Mouse (Mus musculus) neural tube, embryonic 11.5 days (tissue): ENCODE measurements around the gene Stil. TPM values are rescaled to one million over a fixed set of nuclear protein-coding genes. Genes with fewer than 3 reads are reported as not detected.

ENCODE experiments used
- ATAC-seq: fragments of 200-750 bp; cut with Nextera tagmentation; 2 replicates; pipeline ENCODE4 v1.8.0; 2017; ENCODE audit warnings: moderate number of reproducible peaks, mild to moderate bottlenecking, moderate TSS enrichment, moderate library complexity; ENCODE audit not compliant: insufficient read depth, low FRiP score, low TSS enrichment
- DNase-seq: peaks from one replicate; pipeline ENCODE4 v3.0.0-alpha.2; 2015; ENCODE audit warnings: low spot score
- H3K27ac ChIP-seq: fragments of 300-500 bp; sonication (generic); 2 replicates; pipeline ENCODE4 v1.5.1; 2014; ENCODE audit warnings: low read depth, mild to moderate bottlenecking, low read length
- H3K27me3 ChIP-seq: fragments of 300-500 bp; sonication (generic); 2 replicates; pipeline ENCODE4 v1.6.1; 2014; ENCODE audit warnings: mild to moderate bottlenecking, low read length, mixed read lengths; ENCODE audit not compliant: control insufficient read depth, insufficient read depth
- H3K36me3 ChIP-seq: fragments of 300-500 bp; sonication (generic); 2 replicates; pipeline ENCODE4 v1.6.1; 2014; ENCODE audit warnings: mild to moderate bottlenecking, low read length, moderate library complexity, mixed read lengths; ENCODE audit not compliant: control insufficient read depth, insufficient read depth
- H3K4me1 ChIP-seq: fragments of 300-500 bp; sonication (generic); 2 replicates; pipeline ENCODE4 v1.6.1; 2014; ENCODE audit warnings: low read length, mixed read lengths; ENCODE audit not compliant: control insufficient read depth, insufficient read depth
- H3K4me2 ChIP-seq: fragments of 300-500 bp; sonication (generic); 2 replicates; pipeline ENCODE4 v1.6.1; 2014; ENCODE audit warnings: low read depth, mild to moderate bottlenecking, moderate library complexity
- H3K4me3 ChIP-seq: fragments of 300-500 bp; sonication (generic); 2 replicates; pipeline ENCODE4 v1.5.1; 2014; ENCODE audit warnings: low read depth, low read length
- H3K9ac ChIP-seq: fragments of 300-500 bp; sonication (generic); 2 replicates; pipeline ENCODE4 v1.6.1; 2014; ENCODE audit warnings: mild to moderate bottlenecking, low read length
- H3K9me3 ChIP-seq: fragments of 300-500 bp; sonication (generic); 2 replicates; pipeline ENCODE4 v1.6.1; 2016; ENCODE audit warnings: low read length; ENCODE audit not compliant: control insufficient read depth
- WGBS: fragments of 180-500 bp; shearing (Covaris S2); extraction: QIAGEN DNeasy Blood & Tissue Kit; methylation state at CpG from one replicate; pipeline ENCODE4 v1.1.7; 2014; 5-methylcytosine and 5-hydroxymethylcytosine counted together
- polyA plus RNA-seq: library from polyadenylated mRNA; unstranded; fragments of >200 nt; fragmentation: Nextera tagmentation; extraction: Ambion mirVana; gene quantifications from 2 replicates; pipeline ENCODE4 v1.2.1, GENCODE M21; 2014

Gene Stil
- polyA plus RNA-seq, 1 experiment from 2014 or later = 18.9 TPM

DNA sequence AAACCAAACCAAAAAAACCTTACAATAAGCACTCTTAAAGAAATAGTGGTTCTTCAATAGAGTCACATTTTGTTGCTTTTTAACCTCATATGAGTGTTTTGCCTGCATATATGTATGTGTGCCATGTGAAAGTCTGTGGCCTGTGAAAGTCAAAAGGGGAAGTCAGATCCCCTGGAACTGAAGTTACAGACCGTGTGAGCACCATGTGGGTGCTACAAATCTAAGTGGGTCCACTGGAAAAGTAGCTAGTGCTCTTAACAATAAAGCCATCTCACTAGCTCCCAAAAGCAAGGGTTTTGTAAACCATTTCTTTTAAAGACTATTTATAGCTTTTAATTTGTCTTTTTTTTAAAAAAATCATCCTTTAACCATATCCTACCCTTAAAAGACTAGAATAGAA is 17.3 kb upstream of the Stil start:
- no peaks in the 10 kb centered on the region for H3K27me3 ChIP-seq
- no peaks in the 10 kb centered on the region for H3K36me3 ChIP-seq
- no peak overlapping the region for H3K9ac ChIP-seq
- no peaks in the 10 kb centered on the region; the same call in none of the 2 replicates for H3K4me1 ChIP-seq
- 86% methylated on average over 1 of the region's 1 CpGs for WGBS
- ATAC-seq (no peak), DNase-seq (no peak)
- no peak overlapping the region for H3K27ac ChIP-seq
- H3K4me3 ChIP-seq = no peak overlapping the region
- H3K9me3 ChIP-seq = no peaks in the 10 kb centered on the region
- H3K4me2 ChIP-seq = no peak overlapping the region

- DNase-seq = no peak
- no peaks in the 10 kb centered on the region for H3K27me3 ChIP-seq
- H3K27ac ChIP-seq = no peak overlapping the region
- H3K4me1 ChIP-seq = no peaks in the 10 kb centered on the region; the same call in none of the 2 replicates
- no peak overlapping the region for H3K4me3 ChIP-seq
- no peaks in the 10 kb centered on the region for H3K9me3 ChIP-seq
- H3K4me2 ChIP-seq = no peak overlapping the region
- H3K36me3 ChIP-seq = no peaks in the 10 kb centered on the region
- 89% methylated on average over 1 of the region's 1 CpGs for WGBS
- no peak overlapping the region for H3K9ac ChIP-seq
- ATAC-seq = no peak
These were observed 16.9 kb upstream of the Stil start for GRCm38 (mm10) chr4:114983020-114983419.

DNA sequence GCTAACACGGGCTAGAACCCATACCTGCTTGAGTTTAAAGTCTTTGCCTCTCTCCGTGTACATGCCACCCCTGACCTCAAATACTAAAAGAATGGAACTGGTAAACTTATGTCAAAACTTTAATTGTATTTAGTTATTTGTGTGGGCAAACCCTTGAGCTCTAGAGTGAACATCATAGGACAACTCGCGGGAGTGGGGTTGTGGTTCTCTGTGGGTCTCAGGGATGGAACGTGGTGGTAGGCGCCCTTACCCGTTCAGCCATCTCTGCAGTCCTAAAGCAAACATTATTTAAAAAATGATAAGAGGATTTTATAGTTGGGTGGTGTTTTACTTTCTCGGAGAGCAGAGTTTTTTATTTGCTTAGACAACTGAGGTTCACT is 13.8 kb upstream of the Stil start:
- Histone ChIP-seq H3K4me1 (no peaks in the 10 kb centered on the region; the same call in none of the 2 replicates), H3K9me3 (no peaks in the 10 kb centered on the region), H3K27ac (peak overlapping the region; percentile 100), H3K4me3 (peak overlapping the region; percentile 90), H3K27me3 (no peaks in the 10 kb centered on the region), H3K9ac (peak overlapping the region; percentile 94), H3K36me3 (no peaks in the 10 kb centered on the region), H3K4me2 (peak overlapping the region; percentile 78)
- DNase-seq (no peak), ATAC-seq (peak; percentile 64)
- WGBS = 2% methylated on average over 8 of the region's 8 CpGs

DNA sequence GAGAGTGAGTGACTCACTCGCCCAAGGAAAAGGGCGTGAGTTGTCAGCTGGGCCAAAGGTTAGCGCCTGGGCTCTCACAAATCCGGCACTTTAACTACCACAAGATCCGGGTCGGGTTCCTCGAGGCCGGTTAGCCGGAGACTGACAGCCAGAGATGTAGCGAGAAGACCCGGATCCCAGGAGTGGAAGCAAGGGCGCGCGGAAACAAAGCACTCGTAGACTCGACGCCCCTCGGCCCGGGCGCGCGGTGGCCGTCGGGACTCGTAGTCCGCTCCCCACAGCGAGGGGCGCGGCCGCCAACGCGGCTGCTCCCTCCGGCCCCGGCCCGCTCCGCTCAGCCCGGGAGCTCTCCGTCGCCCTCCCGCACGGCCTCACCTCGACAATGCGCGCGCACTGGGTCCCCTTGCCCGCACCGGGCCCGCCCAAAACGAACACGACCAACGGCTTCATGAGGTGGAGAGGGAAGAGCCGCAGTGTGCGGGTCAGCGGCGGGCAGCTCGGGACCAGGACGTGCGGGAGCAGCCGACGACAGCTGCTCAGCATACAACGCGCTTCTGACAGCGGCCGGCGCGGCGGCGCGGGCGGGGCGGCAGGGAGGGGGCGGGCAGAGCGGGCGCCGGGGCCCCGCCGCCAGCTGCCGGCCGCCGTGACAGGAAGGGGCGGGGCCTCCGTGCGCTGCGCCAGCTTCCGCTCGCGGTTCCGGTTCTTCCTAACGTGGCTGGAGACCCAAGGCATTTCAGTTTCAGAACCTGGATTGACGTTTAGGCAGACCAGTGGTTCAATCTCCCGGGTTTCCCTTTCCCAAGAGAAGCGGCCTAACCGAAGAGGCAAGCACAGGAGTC is 13.1 kb upstream of the Stil start, which contains the start of gene Cmpk1:
TSS of gene Cmpk1 (minus strand) at position 651 of the 842 bp plus-strand sequence.
- no peaks in the 10 kb centered on the region for H3K9me3 ChIP-seq
- under 1% methylated on average over 85 of the region's 93 CpGs for WGBS
- peak within 1 kb of the TSS; percentile 90 for H3K4me3 ChIP-seq
- DNase-seq = peak; percentile 92
- no peaks in the 10 kb centered on the region for H3K27me3 ChIP-seq
- no peaks in the 10 kb centered on the region; the same call in none of the 2 replicates for H3K4me1 ChIP-seq
- H3K4me2 ChIP-seq = peak within 1 kb of the TSS; percentile 78
- peak; percentile 97 for ATAC-seq
- H3K9ac ChIP-seq = peak within 1 kb of the TSS; percentile 94
- H3K36me3 ChIP-seq = no peaks in the 10 kb centered on the region
- H3K27ac ChIP-seq = peak within 1 kb of the TSS; percentile 100

DNA sequence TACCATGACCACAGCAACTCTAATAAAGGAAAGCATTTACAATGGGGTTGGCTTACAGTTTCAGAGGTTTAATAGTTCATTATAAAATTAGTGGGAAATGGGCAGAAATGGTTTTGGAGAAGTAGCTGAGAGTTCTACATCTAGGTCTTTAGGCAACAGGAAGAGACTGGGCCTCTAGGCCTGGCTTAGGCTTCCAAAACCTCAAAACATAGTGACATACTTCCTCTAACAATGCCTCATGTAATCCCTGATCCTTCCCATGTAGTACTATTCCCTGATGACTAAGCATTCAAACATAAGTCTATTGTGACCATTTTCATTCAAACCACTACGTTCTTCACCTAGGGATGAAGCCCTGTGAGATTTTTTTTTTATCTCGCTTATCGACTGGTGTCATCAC is 5.7 kb upstream of the Stil start:
- Histone ChIP-seq H3K4me1 (no peaks in the 10 kb centered on the region), H3K4me3 (no peak overlapping the region), H3K36me3 (no peaks in the 10 kb centered on the region), H3K27me3 (no peaks in the 10 kb centered on the region), H3K9me3 (no peaks in the 10 kb centered on the region), H3K27ac (no peak overlapping the region), H3K4me2 (no peak overlapping the region), H3K9ac (no peak overlapping the region)
- DNase-seq = no peak
- ATAC-seq = no peak
- 88% methylated on average over 3 of the region's 3 CpGs for WGBS

DNA sequence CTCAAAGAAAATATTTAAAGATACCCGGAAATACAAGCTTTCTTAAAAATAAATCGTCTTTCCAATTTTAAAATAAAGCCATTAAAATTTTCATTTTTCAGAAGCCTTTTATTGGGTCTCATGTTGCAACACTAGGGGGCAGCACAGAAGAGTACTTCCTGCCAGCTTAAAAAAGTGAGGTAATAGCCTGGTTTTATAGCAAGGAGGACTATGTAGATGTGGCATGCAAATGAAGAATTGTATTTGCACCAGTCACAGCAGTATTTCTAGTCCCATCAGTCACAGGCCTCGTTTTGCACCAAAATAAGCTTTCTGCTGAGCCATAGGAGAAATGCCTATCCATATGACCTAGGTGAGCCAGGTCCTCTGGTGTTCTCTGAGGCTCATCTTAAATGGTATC is 2.9 kb upstream of the Stil start:
- no peak overlapping the region for H3K4me3 ChIP-seq
- no peak overlapping the region for H3K4me2 ChIP-seq
- 55% methylated on average over 3 of the region's 3 CpGs for whole genome bisulfite sequencing
- 0 out of 2 replicates have a peak, but pooled peaks cover 5% of the 10 kb centered on the region for H3K4me1 ChIP-seq
- H3K27me3 ChIP-seq = no peaks in the 10 kb centered on the region
- no peak overlapping the region for H3K9ac ChIP-seq
- peak; percentile 14 for DNase-seq
- no peaks in the 10 kb centered on the region for H3K9me3 ChIP-seq
- H3K27ac ChIP-seq = no peak overlapping the region
- no peak for ATAC-seq
- H3K36me3 ChIP-seq = no peaks in the 10 kb centered on the region

DNA sequence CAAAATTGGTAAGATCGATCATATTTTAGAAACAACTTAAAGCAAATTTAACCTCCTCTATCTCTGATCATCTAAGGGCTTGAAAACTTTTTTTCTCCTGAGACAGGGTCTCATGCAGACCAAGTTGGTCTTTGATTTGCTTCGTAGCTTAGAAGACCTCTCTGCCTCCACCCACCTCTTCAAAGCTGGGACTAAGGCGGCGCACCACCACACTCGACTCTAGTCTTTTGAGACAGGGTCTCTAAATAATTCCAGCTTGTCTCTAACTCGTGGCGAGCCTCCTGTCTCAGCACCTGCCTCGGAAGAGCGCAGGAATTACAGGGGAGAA is 550 bp upstream of the Stil start:
- Histone ChIP-seq H3K36me3 (no peaks in the 10 kb centered on the region), H3K4me3 (peak overlapping the region; percentile 74), H3K9me3 (no peaks in the 10 kb centered on the region), H3K27me3 (no peaks in the 10 kb centered on the region), H3K4me1 (0 out of 2 replicates have a peak, but pooled peaks cover 5% of the 10 kb centered on the region), H3K9ac (peak overlapping the region; percentile 72), H3K4me2 (peak overlapping the region; percentile 67), H3K27ac (peak overlapping the region; percentile 88)
- ATAC-seq = no peak
- WGBS = 9% methylated on average over 9 of the region's 9 CpGs
- DNase-seq = no peak

DNA sequence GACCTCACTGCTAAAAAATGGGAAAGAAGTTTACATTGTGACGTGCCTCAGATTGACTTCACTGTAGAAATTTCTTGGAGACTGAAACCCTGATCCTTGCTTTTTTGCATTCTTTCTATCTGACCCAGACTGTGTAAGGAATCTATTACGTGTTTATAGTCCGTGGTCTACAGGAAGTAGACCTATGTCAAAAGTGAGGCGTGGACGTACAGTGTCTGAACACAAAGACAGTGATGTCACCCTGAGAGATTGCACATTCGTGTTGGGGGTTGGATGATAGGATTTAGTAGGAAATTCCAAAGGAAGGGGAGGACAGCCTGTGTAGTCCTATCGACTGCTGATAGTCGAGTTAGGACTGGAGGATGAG is 453 bp downstream of the Stil start:
- DNase-seq = no peak
- 0 out of 2 replicates have a peak, but pooled peaks cover 5% of the 10 kb centered on the region for H3K4me1 ChIP-seq
- no peaks in the 10 kb centered on the region for H3K9me3 ChIP-seq
- H3K4me2 ChIP-seq = peak overlapping the region; percentile 68
- H3K27me3 ChIP-seq = no peaks in the 10 kb centered on the region
- peak overlapping the region; percentile 70 for H3K9ac ChIP-seq
- peak overlapping the region; percentile 74 for H3K4me3 ChIP-seq
- ATAC-seq = peak; percentile 14; the same call in 1 of the 2 replicates
- H3K27ac ChIP-seq = no peak overlapping the region
- 2% methylated on average over 8 of the region's 8 CpGs for WGBS
- H3K36me3 ChIP-seq = peaks cover 2% of the 10 kb centered on the region; the same call in 1 of the 2 replicates

DNA sequence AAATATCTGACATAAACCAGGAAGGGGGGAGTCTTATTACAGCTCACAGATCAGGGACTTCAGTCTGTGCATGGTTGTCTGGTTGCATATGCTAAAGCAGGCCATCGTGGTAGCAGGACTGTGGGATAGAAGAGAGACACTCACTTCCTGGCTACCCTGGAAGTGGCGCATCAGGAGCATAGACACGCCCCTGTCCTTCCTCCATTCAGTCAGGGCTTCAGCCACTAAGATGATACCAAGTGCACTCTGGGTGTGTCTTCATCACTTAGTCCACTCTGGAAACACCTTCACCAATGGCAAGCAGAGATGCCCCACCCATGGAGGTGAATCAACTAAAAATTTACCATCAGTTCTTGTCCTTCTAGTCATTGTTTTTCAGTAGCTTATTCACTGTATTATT is 14.3 kb downstream of the Stil start:
- Histone ChIP-seq H3K36me3 (peaks cover 2% of the 10 kb centered on the region; the same call in 1 of the 2 replicates), H3K9ac (no peak overlapping the region), H3K4me2 (no peak overlapping the region), H3K4me3 (no peak overlapping the region), H3K27ac (no peak overlapping the region), H3K27me3 (no peaks in the 10 kb centered on the region), H3K4me1 (no peaks in the 10 kb centered on the region), H3K9me3 (no peaks in the 10 kb centered on the region)
- DNase-seq (no peak), ATAC-seq (no peak)
- 89% methylated on average over 3 of the region's 3 CpGs for whole genome bisulfite sequencing
